Mouse (Mus musculus): Measurements from ENCODE around the gene 1700057G04Rik. TPM values are rescaled to one million over a fixed set of nuclear protein-coding genes. Genes with fewer than 3 reads are reported as not detected.

1700057G04Rik gene
- polyA plus RNA-seq, 1 experiment from 2014 or later, result not detected

DNA sequence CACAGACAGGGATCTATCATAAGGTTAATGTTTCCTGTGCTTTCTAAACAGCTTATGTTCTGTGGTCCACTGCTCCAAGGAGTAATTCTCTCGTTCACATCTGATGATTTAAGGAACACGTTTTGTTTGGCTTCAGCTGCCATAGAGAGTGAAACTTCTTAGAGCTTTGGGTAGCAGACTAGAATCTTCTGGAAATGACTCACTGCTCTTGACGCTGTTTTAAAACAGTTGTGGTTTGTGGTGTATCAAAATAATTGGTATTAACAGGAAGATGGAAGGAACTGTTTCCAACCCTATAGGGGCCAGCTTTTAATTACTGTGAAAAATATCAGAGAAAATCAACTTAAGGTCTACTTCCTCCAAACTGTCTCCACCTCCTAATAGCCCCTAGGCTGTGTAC, 75.2 kb downstream of the 1700057G04Rik start:
- Histone ChIP-seq H3K27me3 (ENCODE audit: control insufficient read depth, insufficient read depth, low read length) (no peaks in the 10 kb centered on the region), H3K4me2 (ENCODE audit: low read depth, low read length, severe bottlenecking) (no peak overlapping the region), H3K27ac (ENCODE audit: low read depth, low read length) (no peak overlapping the region), H3K36me3 (ENCODE audit: control insufficient read depth, insufficient read depth, low read length) (no peaks in the 10 kb centered on the region), H3K4me3 (ENCODE audit: low read depth, low read length) (no peak overlapping the region), H3K9ac (ENCODE audit: low read length) (no peak overlapping the region), H3K9me3 (ENCODE audit: control insufficient read depth, low read length) (no peaks in the 10 kb centered on the region), H3K4me1 (replicated peaks; ENCODE audit: control insufficient read depth, insufficient read depth, low read length) (no peaks in the 10 kb centered on the region)
- ATAC-seq (replicated peaks; ENCODE audit: low FRiP score) (no peak), DNase-seq (ENCODE audit: low spot score) (no peak)
- 81% methylated on average over 3 of the region's 3 CpGs for WGBS

DNA sequence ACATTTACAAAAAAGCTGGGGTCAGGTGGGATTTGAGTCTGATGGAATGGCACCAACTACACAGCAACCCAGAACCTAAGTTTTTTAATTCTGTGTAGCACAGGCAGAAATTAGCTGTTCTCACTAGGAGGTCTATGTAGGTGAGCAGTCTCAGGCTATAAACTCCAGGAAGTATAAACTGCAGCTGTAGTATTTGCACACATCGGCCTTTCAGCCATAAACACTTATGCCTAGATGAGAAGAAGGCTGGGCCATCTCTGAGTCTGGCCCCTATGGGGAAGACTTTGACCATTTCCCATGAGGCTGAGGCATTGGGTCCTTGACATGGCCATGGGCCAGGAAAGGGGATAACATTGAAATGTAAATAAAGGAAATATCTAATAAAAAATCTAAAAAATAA, 76.7 kb downstream of the 1700057G04Rik start:
- H3K27me3 ChIP-seq (ENCODE audit: control insufficient read depth, insufficient read depth, low read length), result no peaks in the 10 kb centered on the region
- no peak overlapping the region for H3K4me2 ChIP-seq (ENCODE audit: low read depth, low read length, severe bottlenecking)
- H3K27ac ChIP-seq (ENCODE audit: low read depth, low read length), result no peak overlapping the region
- DNase-seq (ENCODE audit: low spot score) (no peak), ATAC-seq (replicated peaks; ENCODE audit: low FRiP score) (no peak)
- no peaks in the 10 kb centered on the region for H3K4me1 ChIP-seq (replicated peaks; ENCODE audit: control insufficient read depth, insufficient read depth, low read length)
- H3K9me3 ChIP-seq (ENCODE audit: control insufficient read depth, low read length), result no peaks in the 10 kb centered on the region
- H3K4me3 ChIP-seq (ENCODE audit: low read depth, low read length), result no peak overlapping the region
- WGBS, result 87% methylated on average over 1 of the region's 1 CpGs
- H3K9ac ChIP-seq (ENCODE audit: low read length), result no peak overlapping the region
- H3K36me3 ChIP-seq (ENCODE audit: control insufficient read depth, insufficient read depth, low read length), result no peaks in the 10 kb centered on the region

DNA sequence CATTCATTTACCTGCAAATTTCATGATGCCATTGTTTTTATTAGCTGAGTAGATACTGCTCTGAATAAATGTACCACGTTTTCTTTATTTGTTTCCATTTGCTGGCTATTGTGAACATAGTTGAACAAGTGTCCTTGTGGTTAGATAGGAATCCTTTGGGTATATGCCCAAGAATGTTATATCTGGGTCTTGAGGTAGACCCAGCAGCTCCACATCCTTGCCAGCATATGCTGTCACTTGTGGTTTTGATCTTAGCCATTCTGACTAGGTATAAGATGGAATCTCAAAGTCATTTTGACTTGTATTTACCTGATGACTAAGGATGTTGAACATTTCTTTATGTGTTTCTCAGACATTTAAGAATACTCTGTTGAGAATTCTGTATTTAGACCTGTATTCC, 77.7 kb downstream of the 1700057G04Rik start:
- Histone ChIP-seq H3K4me1 (replicated peaks; ENCODE audit: control insufficient read depth, insufficient read depth, low read length) (no peaks in the 10 kb centered on the region), H3K4me2 (ENCODE audit: low read depth, low read length, severe bottlenecking) (no peak overlapping the region), H3K9me3 (ENCODE audit: control insufficient read depth, low read length) (no peaks in the 10 kb centered on the region), H3K27me3 (ENCODE audit: control insufficient read depth, insufficient read depth, low read length) (no peaks in the 10 kb centered on the region), H3K27ac (ENCODE audit: low read depth, low read length) (no peak overlapping the region), H3K4me3 (ENCODE audit: low read depth, low read length) (no peak overlapping the region), H3K9ac (ENCODE audit: low read length) (no peak overlapping the region), H3K36me3 (ENCODE audit: control insufficient read depth, insufficient read depth, low read length) (no peaks in the 10 kb centered on the region)
- DNase-seq (ENCODE audit: low spot score), result no peak
- WGBS, result 79% methylated on average over 1 of the region's 1 CpGs
- no peak for ATAC-seq (replicated peaks; ENCODE audit: low FRiP score)

DNA sequence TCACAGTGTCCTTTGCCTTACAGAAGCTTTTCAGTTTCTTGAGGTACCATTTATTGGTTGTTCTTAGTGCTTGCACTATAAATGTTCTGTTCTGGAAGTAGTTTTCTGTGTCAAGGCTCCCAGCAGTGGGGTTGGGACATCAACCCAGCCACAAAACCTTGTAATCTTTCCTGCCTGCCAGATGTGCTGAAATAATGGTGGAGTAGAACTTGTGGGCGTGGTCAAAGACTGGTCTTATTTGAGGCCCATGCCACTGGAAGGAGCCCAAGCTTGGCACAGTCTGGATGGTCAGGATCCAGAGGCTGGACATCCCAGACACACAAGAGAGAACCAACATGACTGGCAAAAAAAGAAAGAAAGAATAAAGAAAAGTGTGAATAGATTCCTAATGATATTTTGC, 78.2 kb downstream of the 1700057G04Rik start:
- Histone ChIP-seq H3K27me3 (ENCODE audit: control insufficient read depth, insufficient read depth, low read length) (no peaks in the 10 kb centered on the region), H3K9me3 (ENCODE audit: control insufficient read depth, low read length) (no peaks in the 10 kb centered on the region), H3K4me3 (ENCODE audit: low read depth, low read length) (no peak overlapping the region), H3K4me2 (ENCODE audit: low read depth, low read length, severe bottlenecking) (no peak overlapping the region), H3K4me1 (replicated peaks; ENCODE audit: control insufficient read depth, insufficient read depth, low read length) (no peaks in the 10 kb centered on the region), H3K27ac (ENCODE audit: low read depth, low read length) (no peak overlapping the region), H3K36me3 (ENCODE audit: control insufficient read depth, insufficient read depth, low read length) (no peaks in the 10 kb centered on the region), H3K9ac (ENCODE audit: low read length) (no peak overlapping the region)
- DNase-seq (ENCODE audit: low spot score) (no peak), ATAC-seq (replicated peaks; ENCODE audit: low FRiP score) (no peak)
- 84% methylated on average over 1 of the region's 1 CpGs for WGBS

DNA sequence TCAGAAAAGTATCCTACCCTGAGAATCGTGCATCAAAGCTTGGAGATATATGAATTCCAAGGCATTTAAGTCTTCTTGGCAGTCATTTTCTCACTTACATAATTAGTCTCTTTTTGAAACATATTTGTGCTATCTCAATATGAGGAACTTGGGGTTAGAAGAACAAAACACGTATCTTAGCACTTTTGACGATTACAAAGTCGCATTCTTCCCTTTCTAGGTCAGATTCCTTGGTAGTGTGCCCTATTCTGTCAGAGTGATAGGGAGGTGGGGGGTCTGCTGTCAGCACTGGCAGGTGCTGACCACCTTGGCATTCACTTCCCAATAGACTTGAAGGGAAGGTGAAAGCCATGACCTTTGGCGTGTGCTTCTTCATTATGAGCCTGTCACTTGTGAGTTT, 93.5 kb downstream of the 1700057G04Rik start:
- Histone ChIP-seq H3K4me1 (replicated peaks; ENCODE audit: control insufficient read depth, insufficient read depth, low read length) (no peaks in the 10 kb centered on the region), H3K36me3 (ENCODE audit: control insufficient read depth, insufficient read depth, low read length) (no peaks in the 10 kb centered on the region), H3K9ac (ENCODE audit: low read length) (no peak overlapping the region), H3K4me2 (ENCODE audit: low read depth, low read length, severe bottlenecking) (no peak overlapping the region), H3K9me3 (ENCODE audit: control insufficient read depth, low read length) (no peaks in the 10 kb centered on the region), H3K27me3 (ENCODE audit: control insufficient read depth, insufficient read depth, low read length) (no peaks in the 10 kb centered on the region), H3K4me3 (ENCODE audit: low read depth, low read length) (no peak overlapping the region), H3K27ac (ENCODE audit: low read depth, low read length) (no peak overlapping the region)
- WGBS, result 92% methylated on average over 5 of the region's 5 CpGs
- no peak for ATAC-seq (replicated peaks; ENCODE audit: low FRiP score)
- no peak for DNase-seq (ENCODE audit: low spot score)

Small RNAs within 50 kb of the gene (microRNA-seq; reads per million reads assigned to microRNA genes)
- not detected for gene Mir6386 (ENCODE audit: insufficient number of aligned reads)

Other genes with a start within 250 kb of the 1700057G04Rik start
- gene Plscr5, start 116.4 kb upstream of the 1700057G04Rik start, polyA plus RNA-seq (2014; fragmentation: Nextera tagmentation; extraction: Ambion mirVana), result not detected in 2 replicates
- 31.5 and 32.4 TPM in 2 replicates for gene Plscr1, start 59.6 kb upstream of the 1700057G04Rik start, polyA plus RNA-seq (2014; fragmentation: Nextera tagmentation; extraction: Ambion mirVana)
- 0.69 and 1.3 TPM in 2 replicates for gene Plscr2, start 33.8 kb upstream of the 1700057G04Rik start, polyA plus RNA-seq (2014; fragmentation: Nextera tagmentation; extraction: Ambion mirVana)
- gene Plscr4, start 148.0 kb downstream of the 1700057G04Rik start, polyA plus RNA-seq (2014; fragmentation: Nextera tagmentation; extraction: Ambion mirVana), result 2.0 and 2.2 TPM in 2 replicates
- gene Plod2, start 232.8 kb downstream of the 1700057G04Rik start, polyA plus RNA-seq (2014; fragmentation: Nextera tagmentation; extraction: Ambion mirVana), result 26.2 and 30.5 TPM in 2 replicates